Mouse (Mus musculus): ENCODE data around the gene Cnpy1. TPM values are rescaled to one million over a fixed set of nuclear protein-coding genes. Genes with fewer than 3 reads are reported as not detected.

The Cnpy1 gene
- total and polyA plus RNA-seq, 3 experiments: not detected

DNA sequence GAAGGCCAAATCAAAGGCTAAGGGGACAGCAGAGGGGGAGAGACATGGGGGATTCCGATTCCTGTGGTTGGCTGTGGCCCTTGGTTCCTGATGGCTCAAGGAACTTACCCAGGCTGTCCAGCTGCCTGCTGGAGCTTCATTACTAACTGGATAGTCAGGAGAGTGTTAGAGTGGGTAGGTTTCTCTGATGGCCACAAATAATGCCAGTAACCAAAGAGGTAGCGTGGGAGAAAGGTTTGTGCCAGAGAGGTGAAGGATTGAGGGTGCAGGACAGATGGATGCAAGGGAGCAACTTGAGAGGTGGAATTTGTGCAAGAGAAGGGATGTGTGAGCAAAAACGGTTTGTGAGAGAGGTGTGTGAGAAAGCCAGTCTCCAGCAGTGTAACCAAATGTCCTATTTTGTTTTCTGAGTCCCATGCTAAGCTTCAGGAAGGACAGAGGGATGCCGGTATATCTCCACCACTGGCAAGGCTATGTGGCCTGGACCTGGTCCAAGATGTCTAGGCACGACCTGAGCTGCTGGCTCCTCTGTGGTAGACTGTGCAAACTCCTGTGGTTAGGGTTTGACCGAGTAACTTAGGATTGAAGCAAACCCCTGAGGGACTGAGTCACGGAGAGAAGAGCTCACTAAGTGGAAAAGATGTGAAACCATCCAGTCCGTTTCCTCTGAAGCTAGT is 2.0 kb downstream of the Cnpy1 start:
- no peak overlapping the region for H3K27ac ChIP-seq (ENCODE audit: control insufficient read depth, low read depth, low read length)
- H3K9ac ChIP-seq (ENCODE audit: control insufficient read depth, low read depth, low read length, poor library complexity, severe bottlenecking): no peak overlapping the region
- H3K36me3 ChIP-seq (ENCODE audit: control insufficient read depth in 1 of 2, insufficient read depth in 2 of 2, low read length in 2 of 2): no peaks in the 10 kb centered on the region
- TF ChIP-seq MAX (IDR thresholded peaks at IDR 0.05; ENCODE audit: low read length) (no peak), ZC3H11A (IDR thresholded peaks at IDR 0.05; ENCODE audit: low read depth, low read length) (no peak), EP300 (IDR thresholded peaks at IDR 0.05; ENCODE audit: low read depth in 1 of 2, low read length in 2 of 2) (no peak), E2F4 (IDR thresholded peaks at IDR 0.05; ENCODE audit: borderline replicate concordance, low read depth, low read length) (no peak), POLR2A (IDR thresholded peaks at IDR 0.05; ENCODE audit: control insufficient read depth in 1 of 2, insufficient read depth in 1 of 2, low read depth in 1 of 2, low read length in 2 of 2, poor library complexity in 1 of 2) (no peak), ZMIZ1 (IDR thresholded peaks at IDR 0.05; ENCODE audit: low read depth, low read length) (no peak), CTCF (IDR thresholded peaks at IDR 0.05 in 2 of 3, conservative IDR thresholded peaks at IDR 0.05 in 1 of 3; ENCODE audit: control insufficient read depth in 1 of 3, insufficient read depth in 1 of 3, low read depth in 2 of 3, low read length in 3 of 3, poor library complexity in 1 of 3, severe bottlenecking in 1 of 3) (no peak)
- no peak for DNase-seq (ENCODE audit: low read depth, low spot score)
- no peaks in the 10 kb centered on the region for H3K4me1 ChIP-seq (ENCODE audit: control insufficient read depth in 1 of 2, insufficient read depth in 2 of 2, low read length in 2 of 2)
- H3K79me2 ChIP-seq (ENCODE audit: control insufficient read depth, insufficient read depth, low read length, poor library complexity): no peaks in the 10 kb centered on the region
- no peaks in the 10 kb centered on the region for H3K27me3 ChIP-seq (ENCODE audit: control insufficient read depth in 1 of 2, insufficient read depth in 2 of 2, low read length in 2 of 2)
- H3K9me3 ChIP-seq (replicated peaks; ENCODE audit: insufficient read depth, low read length): no peaks in the 10 kb centered on the region
- no peak overlapping the region for H3K4me3 ChIP-seq (ENCODE audit: control insufficient read depth in 1 of 2, insufficient read depth in 1 of 2, low read depth in 2 of 2, low read length in 2 of 2)

DNA sequence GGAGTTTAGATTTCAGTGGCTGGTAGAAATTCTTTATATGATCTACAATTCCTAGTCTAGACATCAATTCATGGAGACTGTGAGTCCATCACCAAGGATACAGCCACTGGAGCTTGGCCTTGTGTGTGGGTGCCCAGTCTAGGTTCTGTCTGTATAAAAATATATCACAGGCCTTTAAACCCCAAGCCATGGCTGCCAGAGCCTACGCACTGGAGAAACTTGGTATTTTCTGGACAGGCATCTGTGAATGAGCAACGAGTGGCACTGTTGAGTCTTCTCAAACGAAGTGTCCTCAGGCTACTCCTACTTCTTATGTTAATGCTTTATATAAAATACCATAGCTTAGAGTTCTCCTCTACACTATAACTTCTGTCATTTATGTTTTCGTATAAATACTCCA is 4.2 kb downstream of the Cnpy1 start:
- no peak overlapping the region for H3K9ac ChIP-seq (ENCODE audit: control insufficient read depth, low read depth, low read length, poor library complexity, severe bottlenecking)
- H3K4me3 ChIP-seq (ENCODE audit: control insufficient read depth in 1 of 2, insufficient read depth in 1 of 2, low read depth in 2 of 2, low read length in 2 of 2): no peak overlapping the region
- H3K9me3 ChIP-seq (replicated peaks; ENCODE audit: insufficient read depth, low read length): no peaks in the 10 kb centered on the region

DNA sequence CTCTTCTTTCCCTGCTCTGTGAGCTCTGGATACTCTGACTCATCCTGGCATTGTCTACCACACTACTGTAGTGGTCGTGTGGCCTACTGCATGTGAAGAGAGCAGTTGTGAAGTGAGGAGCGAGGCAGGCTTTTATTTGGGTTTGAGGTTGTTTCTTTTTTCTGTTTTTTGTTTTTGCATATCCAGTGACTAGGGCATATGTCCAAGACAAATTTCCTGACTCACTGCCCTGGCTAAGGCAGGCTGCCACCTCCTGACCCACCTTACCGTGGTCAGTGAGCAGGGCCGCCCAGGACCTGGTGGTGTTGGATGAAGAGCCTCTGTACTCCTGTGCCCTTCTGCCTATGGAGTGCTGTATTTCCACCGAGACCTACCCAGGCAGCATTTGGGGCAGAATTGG is 5.8 kb downstream of the Cnpy1 start:
- no peak for DNase-seq (ENCODE audit: low read depth, low spot score)
- Histone ChIP-seq H3K27me3 (ENCODE audit: control insufficient read depth in 1 of 2, insufficient read depth in 2 of 2, low read length in 2 of 2) (no peaks in the 10 kb centered on the region), H3K4me3 (ENCODE audit: control insufficient read depth in 1 of 2, insufficient read depth in 1 of 2, low read depth in 2 of 2, low read length in 2 of 2) (no peak overlapping the region), H3K9me3 (replicated peaks; ENCODE audit: insufficient read depth, low read length) (no peaks in the 10 kb centered on the region), H3K4me1 (ENCODE audit: control insufficient read depth in 1 of 2, insufficient read depth in 2 of 2, low read length in 2 of 2) (no peaks in the 10 kb centered on the region), H3K27ac (ENCODE audit: control insufficient read depth, low read depth, low read length) (no peak overlapping the region), H3K79me2 (ENCODE audit: control insufficient read depth, insufficient read depth, low read length, poor library complexity) (no peaks in the 10 kb centered on the region), H3K9ac (ENCODE audit: control insufficient read depth, low read depth, low read length, poor library complexity, severe bottlenecking) (no peak overlapping the region), H3K36me3 (ENCODE audit: control insufficient read depth in 1 of 2, insufficient read depth in 2 of 2, low read length in 2 of 2) (no peaks in the 10 kb centered on the region)
- TF ChIP-seq UBTF (IDR thresholded peaks at IDR 0.05; ENCODE audit: borderline replicate concordance, insufficient read depth, low read depth, low read length): no peak
- no peak for TF ChIP-seq GATA1 (IDR thresholded peaks at IDR 0.05; ENCODE audit: low read depth, low read length)
- no peak for TF ChIP-seq MEF2A (IDR thresholded peaks at IDR 0.05; ENCODE audit: extremely low read depth, insufficient replicate concordance, low read depth, low read length, poor library complexity, severe bottlenecking)
- TF ChIP-seq USF2 (IDR thresholded peaks at IDR 0.05; ENCODE audit: borderline replicate concordance in 1 of 2, insufficient read depth in 1 of 2, low read depth in 1 of 2, low read length in 2 of 2): no peak
- TF ChIP-seq MYC (IDR thresholded peaks at IDR 0.05; ENCODE audit: low read depth, low read length): no peak
- no peak for TF ChIP-seq ZNF384 (IDR thresholded peaks at IDR 0.05; ENCODE audit: low read depth, low read length)
- TF ChIP-seq BHLHE40 (IDR thresholded peaks at IDR 0.05; ENCODE audit: borderline replicate concordance, low read depth, low read length): no peak
- TF ChIP-seq ZMIZ1 (IDR thresholded peaks at IDR 0.05; ENCODE audit: low read depth, low read length): no peak
- no peak for TF ChIP-seq KAT2A (conservative IDR thresholded peaks at IDR 0.05; ENCODE audit: low read depth, low read length)
- TF ChIP-seq USF1 (IDR thresholded peaks at IDR 0.05; ENCODE audit: low read depth, low read length): no peak
- no peak for TF ChIP-seq MAZ (IDR thresholded peaks at IDR 0.05; ENCODE audit: low read depth, low read length)
- TF ChIP-seq ETS1 (IDR thresholded peaks at IDR 0.05; ENCODE audit: low read depth, low read length): no peak
- no peak for TF ChIP-seq SMC3 (IDR thresholded peaks at IDR 0.05; ENCODE audit: low read depth, low read length)
- TF ChIP-seq TCF12 (IDR thresholded peaks at IDR 0.05; ENCODE audit: low read depth, low read length): no peak
- no peak for TF ChIP-seq MAX (IDR thresholded peaks at IDR 0.05; ENCODE audit: low read length)
- no peak for TF ChIP-seq MYB (IDR thresholded peaks at IDR 0.05; ENCODE audit: low read depth, low read length)
- no peak for TF ChIP-seq ZKSCAN1 (IDR thresholded peaks at IDR 0.05; ENCODE audit: low read depth, low read length)
- no peak for TF ChIP-seq JUND (IDR thresholded peaks at IDR 0.05; ENCODE audit: low read depth, low read length)
- TF ChIP-seq ZC3H11A (IDR thresholded peaks at IDR 0.05; ENCODE audit: low read depth, low read length): no peak
- TF ChIP-seq SIN3A (IDR thresholded peaks at IDR 0.05; ENCODE audit: low read length): no peak

More for the DNA sequence above, 4.2 kb downstream of the Cnpy1 start:
- H3K27ac ChIP-seq (ENCODE audit: control insufficient read depth, low read depth, low read length): no peak overlapping the region
- H3K27me3 ChIP-seq (ENCODE audit: control insufficient read depth in 1 of 2, insufficient read depth in 2 of 2, low read length in 2 of 2): no peaks in the 10 kb centered on the region
- DNase-seq (ENCODE audit: low read depth, low spot score): no peak
- no peaks in the 10 kb centered on the region for H3K79me2 ChIP-seq (ENCODE audit: control insufficient read depth, insufficient read depth, low read length, poor library complexity)
- H3K36me3 ChIP-seq (ENCODE audit: control insufficient read depth in 1 of 2, insufficient read depth in 2 of 2, low read length in 2 of 2): no peaks in the 10 kb centered on the region
- H3K4me1 ChIP-seq (ENCODE audit: control insufficient read depth in 1 of 2, insufficient read depth in 2 of 2, low read length in 2 of 2): no peaks in the 10 kb centered on the region
- TF ChIP-seq POLR2AphosphoS2 (IDR thresholded peaks at IDR 0.05; ENCODE audit: low read length) (no peak), MYC (IDR thresholded peaks at IDR 0.05; ENCODE audit: low read depth, low read length) (no peak), POLR2A (IDR thresholded peaks at IDR 0.05; ENCODE audit: control insufficient read depth in 1 of 2, insufficient read depth in 1 of 2, low read depth in 1 of 2, low read length in 2 of 2, poor library complexity in 1 of 2) (no peak)
